Mouse (Mus musculus): ENCODE data around the gene Maco1. TPM values are rescaled to one million over a fixed set of nuclear protein-coding genes. Genes with fewer than 3 reads are reported as not detected.
"Not testable (repeated sequence)": the region's sequence is repeated elsewhere in the genome, so short reads cannot be mapped to it uniquely, and the experiment has no call there.

Maco1 gene
- polyA plus RNA-seq, 1 experiment from 2014 or later, result 20.8 TPM

- no peaks in the 10 kb centered on the region for H3K27me3 ChIP-seq (ENCODE audit: control insufficient read depth, insufficient read depth, low read length)
- no peaks in the 10 kb centered on the region for H3K36me3 ChIP-seq (ENCODE audit: control insufficient read depth, insufficient read depth, low read length)
- no peak overlapping the region; the same call in 1 of the 2 replicates for H3K27ac ChIP-seq (replicated peaks)
- no peaks in the 10 kb centered on the region for H3K9me3 ChIP-seq (ENCODE audit: control insufficient read depth, low read length)
- no peak for ATAC-seq (ENCODE audit: low FRiP score, low TSS enrichment)
- H3K4me1 ChIP-seq (replicated peaks; ENCODE audit: control insufficient read depth, insufficient read depth), result no peaks in the 10 kb centered on the region
- H3K4me2 ChIP-seq (replicated peaks; ENCODE audit: low read depth), result peak overlapping the region; percentile 95
- no peak for DNase-seq (ENCODE audit: low spot score)
- TF ChIP-seq EP300 (optimal IDR thresholded peaks at IDR 0.05), result no peak
- TF ChIP-seq CTCF (IDR thresholded peaks at IDR 0.05; ENCODE audit: low read depth), result no peak
- WGBS, result 14% methylated on average over 14 of the region's 14 CpGs
- peak overlapping the region; percentile 96 for H3K4me3 ChIP-seq (ENCODE audit: low read depth, low read length)
- H3K9ac ChIP-seq (ENCODE audit: low read length), result peak overlapping the region; percentile 91; the same call in 1 of the 2 replicates
Observed at GRCm38 (mm10) chr4:134851876-134852275, 1.3 kb downstream of the Maco1 start.

GRCm38 (mm10) chr4:134851236-134851635 lies 1.9 kb downstream of the Maco1 start:
- Histone ChIP-seq H3K27ac (replicated peaks) (no peak overlapping the region), H3K36me3 (ENCODE audit: control insufficient read depth, insufficient read depth, low read length) (no peaks in the 10 kb centered on the region), H3K9me3 (ENCODE audit: control insufficient read depth, low read length) (no peaks in the 10 kb centered on the region), H3K9ac (ENCODE audit: low read length) (no peak overlapping the region), H3K4me2 (replicated peaks; ENCODE audit: low read depth) (peak overlapping the region; percentile 95; the same call in 1 of the 2 replicates), H3K27me3 (ENCODE audit: control insufficient read depth, insufficient read depth, low read length) (no peaks in the 10 kb centered on the region), H3K4me1 (replicated peaks; ENCODE audit: control insufficient read depth, insufficient read depth) (no peaks in the 10 kb centered on the region), H3K4me3 (ENCODE audit: low read depth, low read length) (no peak overlapping the region)
- 63% methylated on average over 2 of the region's 2 CpGs for WGBS
- no peak for ATAC-seq (ENCODE audit: low FRiP score, low TSS enrichment)
- no peak for DNase-seq (ENCODE audit: low spot score)
- no peak for TF ChIP-seq EP300 (optimal IDR thresholded peaks at IDR 0.05)
- no peak for TF ChIP-seq CTCF (IDR thresholded peaks at IDR 0.05; ENCODE audit: low read depth)

GRCm38 (mm10) chr4:134850551-134850950 lies 2.6 kb downstream of the Maco1 start:
- H3K27ac ChIP-seq (replicated peaks), result no peak overlapping the region
- 63% methylated on average over 4 of the region's 4 CpGs for WGBS

GRCm38 (mm10) chr4:134847587-134847986 lies 5.6 kb downstream of the Maco1 start:
- no peaks in the 10 kb centered on the region for H3K36me3 ChIP-seq (ENCODE audit: control insufficient read depth, insufficient read depth, low read length)
- WGBS, result 52% methylated on average over 4 of the region's 4 CpGs
- H3K9me3 ChIP-seq (ENCODE audit: control insufficient read depth, low read length), result no peaks in the 10 kb centered on the region
- H3K4me3 ChIP-seq (ENCODE audit: low read depth, low read length), result no peak overlapping the region
- H3K4me2 ChIP-seq (replicated peaks; ENCODE audit: low read depth), result no peak overlapping the region
- H3K27ac ChIP-seq (replicated peaks), result no peak overlapping the region
- no peak for DNase-seq (ENCODE audit: low spot score)
- no peaks in the 10 kb centered on the region for H3K27me3 ChIP-seq (ENCODE audit: control insufficient read depth, insufficient read depth, low read length)
- no peak overlapping the region for H3K9ac ChIP-seq (ENCODE audit: low read length)
- no peak for ATAC-seq (ENCODE audit: low FRiP score, low TSS enrichment)
- no peaks in the 10 kb centered on the region for H3K4me1 ChIP-seq (replicated peaks; ENCODE audit: control insufficient read depth, insufficient read depth)
- no peak for TF ChIP-seq CTCF (IDR thresholded peaks at IDR 0.05; ENCODE audit: low read depth)
- TF ChIP-seq EP300 (optimal IDR thresholded peaks at IDR 0.05), result no peak

More at GRCm38 (mm10) chr4:134850551-134850950, 2.6 kb downstream of the Maco1 start:
- Histone ChIP-seq H3K27me3 (ENCODE audit: control insufficient read depth, insufficient read depth, low read length) (no peaks in the 10 kb centered on the region), H3K4me1 (replicated peaks; ENCODE audit: control insufficient read depth, insufficient read depth) (no peaks in the 10 kb centered on the region), H3K9me3 (ENCODE audit: control insufficient read depth, low read length) (no peaks in the 10 kb centered on the region), H3K4me3 (ENCODE audit: low read depth, low read length) (no peak overlapping the region), H3K36me3 (ENCODE audit: control insufficient read depth, insufficient read depth, low read length) (no peaks in the 10 kb centered on the region), H3K9ac (ENCODE audit: low read length) (no peak overlapping the region), H3K4me2 (replicated peaks; ENCODE audit: low read depth) (no peak overlapping the region)
- DNase-seq (ENCODE audit: low spot score) (no peak), ATAC-seq (ENCODE audit: low FRiP score, low TSS enrichment) (no peak)
- no peak for TF ChIP-seq CTCF (IDR thresholded peaks at IDR 0.05; ENCODE audit: low read depth)
- TF ChIP-seq EP300 (optimal IDR thresholded peaks at IDR 0.05), result no peak

GRCm38 (mm10) chr4:134843566-134843965 lies 9.6 kb downstream of the Maco1 start:
- no peak overlapping the region for H3K9ac ChIP-seq (ENCODE audit: low read length)
- ATAC-seq (ENCODE audit: low FRiP score, low TSS enrichment) (no peak), DNase-seq (ENCODE audit: low spot score) (no peak)
- no peaks in the 10 kb centered on the region for H3K27me3 ChIP-seq (ENCODE audit: control insufficient read depth, insufficient read depth, low read length)
- TF ChIP-seq CTCF (IDR thresholded peaks at IDR 0.05; ENCODE audit: low read depth), result no peak
- no peak for TF ChIP-seq EP300 (optimal IDR thresholded peaks at IDR 0.05)
- H3K4me2 ChIP-seq (replicated peaks; ENCODE audit: low read depth), result no peak overlapping the region
- no peaks in the 10 kb centered on the region for H3K9me3 ChIP-seq (ENCODE audit: control insufficient read depth, low read length)
- no peaks in the 10 kb centered on the region for H3K36me3 ChIP-seq (ENCODE audit: control insufficient read depth, insufficient read depth, low read length)
- H3K27ac ChIP-seq (replicated peaks), result no peak overlapping the region
- H3K4me3 ChIP-seq (ENCODE audit: low read depth, low read length), result no peak overlapping the region
- no peaks in the 10 kb centered on the region for H3K4me1 ChIP-seq (replicated peaks; ENCODE audit: control insufficient read depth, insufficient read depth)
- WGBS, result 83% methylated on average over 4 of the region's 4 CpGs

GRCm38 (mm10) chr4:134840231-134840630 lies 12.9 kb downstream of the Maco1 start:
- no peak for DNase-seq (ENCODE audit: low spot score)
- Histone ChIP-seq H3K4me3 (ENCODE audit: low read depth, low read length) (no peak overlapping the region), H3K9me3 (ENCODE audit: control insufficient read depth, low read length) (no peaks in the 10 kb centered on the region), H3K4me2 (replicated peaks; ENCODE audit: low read depth) (no peak overlapping the region), H3K4me1 (replicated peaks; ENCODE audit: control insufficient read depth, insufficient read depth) (no peaks in the 10 kb centered on the region), H3K27me3 (ENCODE audit: control insufficient read depth, insufficient read depth, low read length) (no peaks in the 10 kb centered on the region), H3K36me3 (ENCODE audit: control insufficient read depth, insufficient read depth, low read length) (no peaks in the 10 kb centered on the region), H3K9ac (ENCODE audit: low read length) (no peak overlapping the region), H3K27ac (replicated peaks) (no peak overlapping the region)
- ATAC-seq (ENCODE audit: low FRiP score, low TSS enrichment), result no peak
- WGBS, result 84% methylated on average over 1 of the region's 1 CpGs
- TF ChIP-seq EP300 (optimal IDR thresholded peaks at IDR 0.05), result no peak
- no peak for TF ChIP-seq CTCF (IDR thresholded peaks at IDR 0.05; ENCODE audit: low read depth)

- H3K36me3 ChIP-seq (ENCODE audit: control insufficient read depth, insufficient read depth, low read length); H3K27me3 ChIP-seq (ENCODE audit: control insufficient read depth, insufficient read depth, low read length); H3K4me1 ChIP-seq (replicated peaks; ENCODE audit: control insufficient read depth, insufficient read depth); H3K4me2 ChIP-seq (replicated peaks; ENCODE audit: low read depth); DNase-seq (ENCODE audit: low spot score); ATAC-seq (ENCODE audit: low FRiP score, low TSS enrichment); H3K9me3 ChIP-seq (ENCODE audit: control insufficient read depth, low read length); H3K9ac ChIP-seq (ENCODE audit: low read length); H3K27ac ChIP-seq (replicated peaks); H3K4me3 ChIP-seq (ENCODE audit: low read depth, low read length): not testable (repeated sequence)
- 75% methylated on average over 3 of the region's 3 CpGs for WGBS
Observed at GRCm38 (mm10) chr4:134838706-134839105, 14.4 kb downstream of the Maco1 start.
